Comparison of ENCODE assay signal across 26 mouse cellular contexts in the genomic region with DNA sequence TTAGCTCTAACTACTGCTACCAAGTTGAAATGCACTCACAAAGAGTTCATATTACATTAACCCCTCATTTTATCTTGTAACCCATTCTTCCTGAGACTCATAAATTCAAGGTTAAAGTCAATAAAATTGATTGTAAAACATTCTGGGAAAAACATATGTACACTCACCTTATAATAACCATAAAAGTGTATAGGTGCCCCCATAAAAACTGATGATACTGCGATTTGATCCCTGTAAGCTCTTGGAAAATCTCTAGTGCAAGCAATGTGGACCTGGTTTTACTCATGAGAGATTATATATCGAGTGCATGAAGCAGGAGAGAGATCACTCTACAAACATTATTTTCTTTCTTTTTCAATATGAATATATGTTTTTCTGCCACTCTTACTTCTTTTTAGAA.
"Had no signal": no experiment of that assay in that cellular context is flagged by ENCODE, and none has a peak within 500 bp of the region (broad histone marks: within the 10 kb centered on the region; RNA-seq: fewer than 3 reads in every experiment).

No protein-coding gene starts in this region.

- H3K4me1 ChIP-seq: heart, embryonic 13.5 days; heart, embryonic 15.5 days; hindbrain, embryonic 13.5 days; hindbrain, embryonic 15.5 days; kidney, embryonic 15.5 days; limb, embryonic 12.5 days; liver, embryonic 13.5 days had no signal

- H3K27me3 ChIP-seq: heart, embryonic 13.5 days; heart, embryonic 15.5 days; hindbrain, embryonic 13.5 days; hindbrain, embryonic 15.5 days; kidney, embryonic 15.5 days; limb, embryonic 12.5 days; liver, embryonic 13.5 days had no signal

- H3K36me3 ChIP-seq: heart, embryonic 13.5 days; heart, embryonic 15.5 days; hindbrain, embryonic 13.5 days; hindbrain, embryonic 15.5 days; kidney, embryonic 15.5 days; limb, embryonic 12.5 days; liver, embryonic 13.5 days had no signal

- H3K9me3 ChIP-seq: heart, embryonic 13.5 days; heart, embryonic 15.5 days; hindbrain, embryonic 13.5 days; hindbrain, embryonic 15.5 days; kidney, embryonic 15.5 days; limb, embryonic 12.5 days; liver, embryonic 13.5 days had no signal

- H3K4me2 ChIP-seq: heart, embryonic 11.5 days; heart, embryonic 13.5 days; heart, embryonic 15.5 days; hindbrain, embryonic 13.5 days; hindbrain, embryonic 15.5 days; kidney, embryonic 15.5 days; limb, embryonic 12.5 days; liver, embryonic 11.5 days; liver, embryonic 13.5 days had no signal

- H3K9ac ChIP-seq: heart, embryonic 13.5 days; heart, embryonic 15.5 days; hindbrain, embryonic 13.5 days; hindbrain, embryonic 15.5 days; kidney, embryonic 15.5 days; limb, embryonic 12.5 days; liver, embryonic 13.5 days had no signal

- DNase-seq: gastrocnemius, postnatal 14 days; gastrocnemius, postnatal 36 days; heart, adult 11 months; heart, adult 2 months; heart, postnatal 14 days; heart, postnatal 36 days; kidney, adult 11 months; kidney, adult 2 months; kidney, adult 9 months; kidney, postnatal 14 days; kidney, postnatal 36 days; liver; liver, embryonic 13.5 days had no signal

- H3K27ac ChIP-seq: heart, adult 2 months; heart, embryonic 13.5 days; heart, embryonic 15.5 days; hindbrain, embryonic 13.5 days; hindbrain, embryonic 15.5 days; hindbrain, postnatal 0 days; kidney, embryonic 15.5 days; kidney, postnatal 0 days; layer of hippocampus, adult 2 months; left cerebral cortex, adult 2 months; limb, embryonic 12.5 days; liver, embryonic 13.5 days had no signal

- ATAC-seq: hindbrain, postnatal 0 days; inflammation-experienced regulatory T-cells, adult 6 months had no signal

- H3K4me3 ChIP-seq: heart, adult 2 months; heart, embryonic 13.5 days; heart, embryonic 15.5 days; hindbrain, embryonic 13.5 days; hindbrain, embryonic 15.5 days; kidney, embryonic 15.5 days; layer of hippocampus, adult 2 months; left cerebral cortex, adult 2 months; limb, embryonic 12.5 days; liver, embryonic 13.5 days had no signal
